Mouse (Mus musculus) adrenal gland, postnatal 0 days (tissue): ENCODE data around the gene Ftl1. TPM values are rescaled to one million over a fixed set of nuclear protein-coding genes. Genes with fewer than 3 reads are reported as not detected.

ENCODE experiments used
- microRNA-seq: library from miRNA; unstranded; fragments of <30 nt; microRNA quantifications from one replicate; pipeline ENCODE4, GENCODE M21; 2016; ENCODE audit warnings: borderline replicate concordance; ENCODE audit not compliant: insufficient number of aligned reads
- polyA plus RNA-seq: library from polyadenylated mRNA; unstranded; fragments of >200 nt; fragmentation: Nextera tagmentation; extraction: Ambion mirVana; gene quantifications from 2 replicates; pipeline ENCODE4 v1.2.1, GENCODE M21; 2015

The Ftl1 gene
- 4,437 and 5,089 TPM in 2 replicates for polyA plus RNA-seq

DNA sequence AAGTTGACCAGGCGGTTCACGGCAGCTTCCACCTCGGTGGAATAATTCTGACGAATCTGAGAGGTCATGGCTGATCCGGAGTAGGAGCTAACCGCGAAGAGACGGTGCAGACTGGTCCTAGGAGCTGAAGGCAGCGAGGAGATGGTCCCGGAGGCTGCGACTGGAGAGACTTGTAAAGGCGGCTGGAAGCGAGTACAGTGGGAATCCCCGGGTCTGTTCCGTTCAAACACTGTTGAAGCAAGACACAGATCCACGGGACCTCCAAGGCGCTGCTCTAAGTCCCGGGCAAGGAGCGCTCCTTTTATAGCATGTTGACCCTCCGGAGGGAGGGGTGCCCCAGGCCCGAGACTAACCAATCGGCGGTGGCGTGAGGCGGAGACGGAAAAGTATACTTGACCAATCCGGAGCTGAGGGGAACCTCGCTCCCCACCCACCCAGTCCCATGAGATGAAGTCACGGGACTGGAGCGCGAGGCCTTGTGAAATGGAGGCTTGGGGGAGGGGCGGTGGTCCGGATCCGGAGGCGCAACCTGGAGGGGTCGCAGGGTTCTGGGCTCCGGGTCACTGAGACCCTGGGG is at the start of gene Ftl1:
Ftl1 (minus strand) TSS at position 321 of the 577 bp plus-strand sequence.

DNA sequence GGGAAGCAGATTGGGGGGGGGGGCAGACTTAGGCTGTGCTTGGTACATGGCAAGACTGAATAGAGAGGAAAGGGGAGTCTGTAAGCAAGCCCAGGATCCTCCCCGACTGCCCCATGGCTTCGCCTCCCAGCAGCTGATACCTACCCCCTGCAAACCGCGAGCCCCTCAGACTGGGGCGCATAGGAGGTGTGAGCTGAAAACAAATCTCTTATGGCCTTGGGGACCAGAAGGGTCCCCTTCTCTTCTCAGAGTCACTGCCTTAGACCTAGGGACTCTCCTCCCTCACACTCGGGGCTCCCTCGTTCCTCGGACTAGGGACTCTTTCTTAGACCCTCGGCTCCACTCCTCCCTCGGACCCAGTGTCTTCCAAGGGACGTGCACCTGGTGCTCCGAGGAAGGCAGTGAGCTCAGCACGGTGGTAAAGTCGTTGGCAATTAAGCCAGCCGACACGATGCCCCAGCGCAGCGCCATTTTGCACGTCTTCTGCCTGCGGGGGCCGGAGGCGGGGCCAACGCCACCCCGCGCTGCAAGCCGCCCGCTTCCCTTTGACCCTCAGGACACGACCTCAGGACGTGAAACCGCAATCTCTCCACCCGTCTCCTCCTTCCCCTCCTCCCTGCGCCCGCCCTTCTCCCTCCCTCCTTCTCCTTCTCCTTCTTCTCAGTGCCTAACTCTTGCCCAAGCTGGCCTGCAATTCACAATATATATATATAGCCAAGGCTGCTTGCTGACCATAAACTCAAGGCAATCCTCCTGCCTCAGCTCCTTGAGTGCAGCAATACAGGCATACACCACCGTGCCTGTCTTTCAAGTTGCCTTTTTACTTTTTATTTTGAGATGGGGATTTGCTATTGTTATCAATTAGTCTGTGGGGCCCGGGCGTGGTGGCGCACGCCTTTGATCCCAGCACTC is 28.9 kb upstream of the Ftl1 start, which contains the start of gene Dhdh:
Dhdh (minus strand) TSS at position 513 of the 912 bp plus-strand sequence.

GRCm38 (mm10) chr7:45486761-45487415 is 27.2 kb upstream of the Ftl1 start, which contains the start of gene Gm45808:
Gm45808 (minus strand) TSS chr7:45486811.

DNA sequence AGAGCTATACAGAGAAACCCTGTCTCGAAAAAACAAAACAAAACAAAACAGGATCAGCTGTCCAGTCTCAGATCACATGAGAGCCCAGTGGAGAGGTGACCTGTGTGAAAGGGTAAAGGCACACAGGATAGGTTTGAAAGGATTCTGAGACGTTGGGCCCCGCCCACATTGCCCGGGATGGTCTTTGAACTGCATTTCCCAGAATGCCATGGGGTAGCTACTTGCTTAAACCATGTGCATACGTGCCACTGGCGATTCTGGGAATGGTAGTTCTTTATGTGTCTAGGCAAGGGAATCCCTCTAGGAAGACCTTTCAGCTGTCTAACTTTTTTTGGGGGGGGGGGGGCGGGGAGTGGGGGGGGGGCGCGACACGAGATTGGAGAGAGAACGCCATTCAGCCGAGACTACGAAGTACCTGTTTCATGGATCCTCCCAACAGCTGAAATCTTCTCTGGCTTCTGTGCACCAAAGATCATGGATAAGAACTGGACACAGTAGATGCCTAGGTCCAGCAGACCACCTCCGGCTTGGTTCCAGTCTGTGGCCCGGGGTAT is 21.8 kb upstream of the Ftl1 start, which contains the start of gene Tulp2:
Tulp2 (plus strand) TSS at position 504 of the 554 bp plus-strand sequence.

GRCm38 (mm10) chr7:45466283-45467089 is 6.8 kb upstream of the Ftl1 start, which contains the start of gene Bax:
Bax (minus strand) TSS chr7:45466898.

GRCm38 (mm10) chr7:45437521-45438276 is 22.0 kb downstream of the Ftl1 start, which contains the start of gene Ruvbl2:
Ruvbl2 (minus strand) TSS chr7:45438096.

DNA sequence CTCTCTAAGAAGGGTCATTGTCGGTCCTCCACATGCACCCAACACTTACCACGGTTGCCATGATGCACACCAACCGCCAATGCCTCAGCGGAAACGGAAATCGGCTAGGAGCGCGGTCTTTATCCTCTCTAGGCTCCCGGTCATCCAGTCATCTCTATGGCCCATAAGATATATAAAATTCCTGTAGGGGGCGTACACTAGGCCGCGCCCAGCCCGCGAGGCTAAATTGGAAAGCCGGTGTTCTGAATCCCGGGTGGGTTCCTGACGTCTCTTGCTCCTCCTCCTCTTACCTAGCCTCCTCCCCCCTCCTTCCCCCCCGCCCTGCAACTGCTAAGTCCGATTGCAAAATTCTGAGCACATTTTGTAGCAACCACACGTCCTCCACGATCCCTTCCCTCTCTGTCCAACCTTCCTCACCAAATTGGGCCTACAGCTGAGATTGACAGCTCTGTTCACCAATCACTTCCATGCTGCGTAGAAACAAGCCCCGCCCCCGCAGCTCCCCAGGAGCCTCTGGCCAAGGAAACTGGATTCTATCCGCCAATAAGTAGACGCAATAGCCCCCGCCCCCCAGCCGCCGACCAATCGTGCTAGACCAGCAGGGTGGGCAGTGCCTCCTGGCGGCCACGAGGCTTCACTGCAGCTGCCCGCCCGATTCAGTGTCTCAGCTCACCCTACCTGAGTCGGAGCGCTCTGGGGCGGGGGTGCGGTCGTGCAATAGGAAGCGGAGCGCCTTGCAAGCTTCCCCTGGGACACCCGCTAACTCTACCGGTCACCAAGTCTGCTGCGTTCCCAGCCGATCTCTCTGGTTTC is 25.3 kb downstream of the Ftl1 start, which contains the start of gene Gys1:
Gys1 (plus strand) TSS at position 642 of the 813 bp plus-strand sequence.

DNA sequence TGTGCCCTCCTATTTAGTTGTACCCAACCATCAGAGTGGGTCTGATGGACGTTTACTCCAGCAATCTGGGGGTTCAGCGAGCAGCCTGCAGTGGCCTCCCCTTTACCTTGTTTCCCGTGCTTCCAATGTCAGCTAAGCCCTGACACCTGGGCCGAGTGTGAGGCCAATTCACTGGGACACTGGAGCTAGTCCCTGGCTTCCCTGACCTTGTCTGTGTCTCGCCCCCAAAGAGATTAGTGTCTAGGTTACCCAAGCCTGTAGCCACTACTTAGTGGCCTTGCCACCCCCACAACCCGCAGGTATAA is 39.1 kb downstream of the Ftl1 start, which contains the start of gene Lhb:
Lhb (plus strand) TSS at position 206 of the 305 bp plus-strand sequence.

GRCm38 (mm10) chr7:45413113-45413863 is 46.4 kb downstream of the Ftl1 start, which contains the start of gene Ntf5:
Ntf5 (plus strand) TSS chr7:45413695.

Small RNA genes within 50 kb of the gene (microRNA-seq; reads per million reads assigned to microRNA genes)
- not detected for gene Gm22133

Other genes with a start within 250 kb of the Ftl1 start
- gene Dkkl1, start 247.7 kb downstream of the Ftl1 start, polyA plus RNA-seq, result 1.6 and 1.8 TPM in 2 replicates
- gene Tead2, start 244.1 kb downstream of the Ftl1 start, polyA plus RNA-seq, result 28.7 and 32.9 TPM in 2 replicates
- 3.9 and 5.3 TPM in 2 replicates for gene Cd37, start 220.8 kb downstream of the Ftl1 start, polyA plus RNA-seq
- 0.08 TPM in 1 of 2 replicates, not detected in the other for gene Slc6a16, start 218.8 kb downstream of the Ftl1 start, polyA plus RNA-seq
- not detected in 2 replicates for gene Slc6a21, start 182.4 kb downstream of the Ftl1 start, polyA plus RNA-seq
- 12.4 and 14.0 TPM in 2 replicates for gene Trpm4, start 126.1 kb downstream of the Ftl1 start, polyA plus RNA-seq
- 0.54 and 1.4 TPM in 2 replicates for gene Hrc, start 124.6 kb downstream of the Ftl1 start, polyA plus RNA-seq
- 2.6 and 3.3 TPM in 2 replicates for gene Ppfia3, start 92.9 kb downstream of the Ftl1 start, polyA plus RNA-seq
- gene Lin7b, start 89.3 kb downstream of the Ftl1 start, polyA plus RNA-seq, result 3.1 and 3.2 TPM in 2 replicates
- 67.6 and 113 TPM in 2 replicates for gene Snrnp70, start 64.1 kb downstream of the Ftl1 start, polyA plus RNA-seq
- gene Kcna7, start 54.2 kb downstream of the Ftl1 start, polyA plus RNA-seq, result 0.06 and 0.09 TPM in 2 replicates
- gene Ntf5, start 46.2 kb downstream of the Ftl1 start, polyA plus RNA-seq, result 0.44 and 0.46 TPM in 2 replicates
- gene Lhb, start 39.1 kb downstream of the Ftl1 start, polyA plus RNA-seq, result not detected in 2 replicates
- 7.8 and 11.6 TPM in 2 replicates for gene Gys1, start 25.0 kb downstream of the Ftl1 start, polyA plus RNA-seq
- gene Ruvbl2, start 21.8 kb downstream of the Ftl1 start, polyA plus RNA-seq, result 45.5 and 60.2 TPM in 2 replicates
- gene Bax, start 7.0 kb upstream of the Ftl1 start, polyA plus RNA-seq, result 172 and 189 TPM in 2 replicates
- 0.33 and 0.91 TPM in 2 replicates for gene Tulp2, start 22.0 kb upstream of the Ftl1 start, polyA plus RNA-seq
- gene Gm45808, start 26.9 kb upstream of the Ftl1 start, polyA plus RNA-seq, result 0.35 and 0.77 TPM in 2 replicates
- 9.9 and 22.7 TPM in 2 replicates for gene Dhdh, start 28.9 kb upstream of the Ftl1 start, polyA plus RNA-seq
- 163 and 205 TPM in 2 replicates for gene Nucb1, start 50.5 kb upstream of the Ftl1 start, polyA plus RNA-seq
- gene Ppp1r15a, start 66.4 kb upstream of the Ftl1 start, polyA plus RNA-seq, result 25.5 and 32.7 TPM in 2 replicates
- gene Plekha4, start 66.4 kb upstream of the Ftl1 start, polyA plus RNA-seq, result 8.4 and 12.0 TPM in 2 replicates
- gene Hsd17b14, start 95.0 kb upstream of the Ftl1 start, polyA plus RNA-seq, result 1.1 and 3.2 TPM in 2 replicates
- 58.9 and 92.5 TPM in 2 replicates for gene Bcat2, start 110.3 kb upstream of the Ftl1 start, polyA plus RNA-seq
- gene Fgf21, start 155.6 kb upstream of the Ftl1 start, polyA plus RNA-seq, result 0.57 and 1.8 TPM in 2 replicates
- 0.17 TPM in 1 of 2 replicates, not detected in the other for gene Fut1, start 157.4 kb upstream of the Ftl1 start, polyA plus RNA-seq
- 0.21 and 0.27 TPM in 2 replicates for gene Izumo1, start 161.9 kb upstream of the Ftl1 start, polyA plus RNA-seq
- 7.4 and 12.5 TPM in 2 replicates for gene Rasip1, start 167.6 kb upstream of the Ftl1 start, polyA plus RNA-seq
- 5.8 and 7.0 TPM in 2 replicates for gene Mamstr, start 180.1 kb upstream of the Ftl1 start, polyA plus RNA-seq
- gene Fut2, start 206.5 kb upstream of the Ftl1 start, polyA plus RNA-seq, result 0.12 and 0.36 TPM in 2 replicates
- gene Ntn5, start 224.1 kb upstream of the Ftl1 start, polyA plus RNA-seq, result 0.25 TPM in 1 of 2 replicates, not detected in the other
- 0.14 and 0.33 TPM in 2 replicates for gene Sec1, start 234.5 kb upstream of the Ftl1 start, polyA plus RNA-seq
- 8.4 and 17.6 TPM in 2 replicates for gene Car11, start 240.0 kb upstream of the Ftl1 start, polyA plus RNA-seq
- gene Dbp, start 245.2 kb upstream of the Ftl1 start, polyA plus RNA-seq, result 40.4 and 69.7 TPM in 2 replicates